Mouse (Mus musculus) heart, adult 2 months (tissue): ENCODE measurements around the gene Hist1h2ae. TPM values are rescaled to one million over a fixed set of nuclear protein-coding genes. Genes with fewer than 3 reads are reported as not detected.
A peak's percentile ranks its signal among the peaks of the same experiment; 100 is the strongest.
"Not testable (repeated sequence)": the region's sequence is repeated elsewhere in the genome, so short reads cannot be mapped to it uniquely, and the experiment has no call there.

ENCODE experiments used
- DNase-seq, 2 experiments: peaks; one replicate each; pipeline ENCODE4 v3.0.0; 2021
- H3K27ac ChIP-seq: fragments of 200-600 bp; 2 replicates; pipeline ENCODE4 v1.8.1; 2022
- H3K27me3 ChIP-seq: fragments of 200-500 bp; 2 replicates; pipeline ENCODE4 v1.6.1; 2012; ENCODE audit warnings: mild to moderate bottlenecking, low read length, inconsistent platforms, mixed read lengths; ENCODE audit not compliant: control insufficient read depth, insufficient read depth
- H3K36me3 ChIP-seq: fragments of 200-500 bp; 2 replicates; pipeline ENCODE4 v1.6.1; 2012; ENCODE audit warnings: low read length, inconsistent platforms; ENCODE audit not compliant: control insufficient read depth, insufficient read depth
- H3K4me1 ChIP-seq: fragments of 200-500 bp; 2 replicates; pipeline ENCODE4 v1.6.1; 2011; ENCODE audit warnings: low read length; ENCODE audit not compliant: control insufficient read depth, insufficient read depth
- H3K4me3 ChIP-seq: fragments of 200-600 bp; 2 replicates; pipeline ENCODE4 v1.8.1; 2022
- H3K79me2 ChIP-seq: fragments of 200-500 bp; replicated peaks from 2 replicates; pipeline ENCODE4 v1.6.1; 2012; ENCODE audit warnings: mild to moderate bottlenecking, inconsistent platforms, low read length, moderate library complexity, mixed read lengths; ENCODE audit not compliant: control insufficient read depth, insufficient read depth
- H3K9ac ChIP-seq: fragments of 200-500 bp; 2 replicates; pipeline ENCODE4 v1.6.1; 2012; ENCODE audit warnings: low read depth, mild to moderate bottlenecking, control low read depth, inconsistent platforms, low read length, mixed read lengths
- CTCF ChIP-seq: fragments of 200-600 bp; IDR thresholded peaks from 2 replicates; pipeline ENCODE4 v1.8.1; 2022; ENCODE audit warnings: antibody characterized with exemption, mild to moderate bottlenecking, moderate library complexity
- EP300 ChIP-seq: fragments of 200-500 bp; IDR thresholded peaks from 2 replicates; pipeline ENCODE4 v1.6.1; 2011; ENCODE audit warnings: low read depth, low read length, control low read depth; ENCODE audit not compliant: insufficient read depth
- POLR2A ChIP-seq: fragments of 200-500 bp; IDR thresholded peaks from 2 replicates; pipeline ENCODE4 v1.6.1; 2011; ENCODE audit warnings: mild to moderate bottlenecking, low read depth, low read length, control low read depth; ENCODE audit not compliant: insufficient read depth
- WGBS: fragments of 180-500 bp; shearing (Covaris S2); methylation state at CpG from one replicate; pipeline ENCODE4 v1.1.7; 2018; 5-methylcytosine and 5-hydroxymethylcytosine counted together
- intact Hi-C: fragments of 180-260 bp; cut with DNase I; formaldehyde crosslinking; loops from one replicate; pipeline ENCODE4 v1.15.1; 2025
- polyA plus RNA-seq: library from polyadenylated mRNA; depleted of rRNA; stranded (reverse); fragments of >200 nt; gene quantifications from 2 replicates; pipeline ENCODE4 v1.2.3, GENCODE M21; 2012
- total RNA-seq, 2 experiments: library from RNA; stranded (reverse); gene quantifications; 2 replicates each; pipeline ENCODE4 v1.2.3; 2021

Gene Hist1h2ae
- total and polyA plus RNA-seq, 3 experiments: 0.49 to 2.8 (median 1.8) TPM

- intact Hi-C loops, H3K27me3 ChIP-seq, H3K4me1 ChIP-seq, DNase-seq, H3K79me2 ChIP-seq, H3K36me3 ChIP-seq: not testable (repeated sequence)
- WGBS: 2% methylated on average over 18 of the region's 34 CpGs
- Histone ChIP-seq H3K27ac (peak overlapping the region; percentile 87), H3K9ac (peak overlapping the region; percentile 65), H3K4me3 (peak overlapping the region; percentile 63)
- TF ChIP-seq POLR2A: 0 out of 2 replicates have a peak, but pooled peaks have one; percentile 6
Measured at GRCm38 (mm10) chr13:23571504-23572217, 641 bp upstream of the Hist1h2ae start.

- H3K9ac ChIP-seq: peak overlapping the region; percentile 28; the same call in 1 of the 2 replicates
- DNase-seq, H3K27me3 ChIP-seq, intact Hi-C loops, H3K79me2 ChIP-seq, H3K36me3 ChIP-seq, H3K4me1 ChIP-seq: not testable (repeated sequence)
- whole genome bisulfite sequencing: 4% methylated on average over 28 of the region's 41 CpGs
- peak overlapping the region; percentile 63 for H3K4me3 ChIP-seq
- peak overlapping the region; percentile 87 for H3K27ac ChIP-seq
- peak; percentile 27; the same call in 1 of the 2 replicates for TF ChIP-seq CTCF
Measured at GRCm38 (mm10) chr13:23570261-23571021, 579 bp downstream of the Hist1h2ae start.

GRCm38 (mm10) chr13:23564482-23564881, 6.5 kb downstream of the Hist1h2ae start:
- Histone ChIP-seq H3K4me3 (no peak overlapping the region), H3K4me1 (peaks cover 2% of the 10 kb centered on the region; the same call in 1 of the 2 replicates), H3K36me3 (no peaks in the 10 kb centered on the region), H3K27ac (no peak overlapping the region), H3K9ac (no peak overlapping the region), H3K27me3 (no peaks in the 10 kb centered on the region), H3K79me2 (no peaks in the 10 kb centered on the region)
- TF ChIP-seq CTCF (no peak), EP300 (no peak), POLR2A (no peak)
- 79% methylated on average over 2 of the region's 2 CpGs for WGBS
- intact Hi-C loops: no loop called here
- no peak for DNase-seq

GRCm38 (mm10) chr13:23562699-23563462, 8.1 kb downstream of the Hist1h2ae start:
- H3K27ac ChIP-seq: peak overlapping the region; percentile 94
- H3K4me3 ChIP-seq: peak overlapping the region; percentile 50
- intact Hi-C loops: no loop called here
- H3K4me1 ChIP-seq: peaks cover 2% of the 10 kb centered on the region; the same call in 1 of the 2 replicates
- DNase-seq: no peak
- peak overlapping the region; percentile 41 for H3K9ac ChIP-seq
- 2% methylated on average over 18 of the region's 18 CpGs for WGBS
- TF ChIP-seq EP300 (no peak), CTCF (peak; percentile 77), POLR2A (peak; percentile 37; the same call in 1 of the 2 replicates)
- no peaks in the 10 kb centered on the region for H3K27me3 ChIP-seq
- H3K79me2 ChIP-seq: no peaks in the 10 kb centered on the region
- H3K36me3 ChIP-seq: no peaks in the 10 kb centered on the region

GRCm38 (mm10) chr13:23561883-23562659, 8.9 kb downstream of the Hist1h2ae start, which contains the start of gene Hist1h3e:
Gene Hist1h3e (minus strand): TSS chr13:23562369.
- TF ChIP-seq EP300: peak; percentile 75; the same call in 1 of the 2 replicates
- TF ChIP-seq POLR2A: peak; percentile 95
- Histone ChIP-seq H3K4me3 (peak within 1 kb of the TSS; percentile 50), H3K9ac (peak within 1 kb of the TSS; percentile 99), H3K27ac (peak within 1 kb of the TSS; percentile 94)
- H3K4me1 ChIP-seq, H3K36me3 ChIP-seq, intact Hi-C loops, H3K79me2 ChIP-seq, H3K27me3 ChIP-seq: not testable (repeated sequence)
- WGBS: under 1% methylated on average over 63 of the region's 67 CpGs
- DNase-seq: peak; percentile 91 to 93

- WGBS: 0% methylated on average over 2 of the region's 5 CpGs
- Histone ChIP-seq H3K27ac (peak overlapping the region; percentile 94), H3K4me3 (peak overlapping the region; percentile 50)
- H3K27me3 ChIP-seq, H3K36me3 ChIP-seq, DNase-seq, H3K4me1 ChIP-seq, H3K79me2 ChIP-seq, H3K9ac ChIP-seq, intact Hi-C loops: not testable (repeated sequence)
Measured at GRCm38 (mm10) chr13:23561531-23561882, 9.5 kb downstream of the Hist1h2ae start.

- H3K9ac ChIP-seq: not testable (repeated sequence)
Measured at GRCm38 (mm10) chr13:23560699-23561098, 10.3 kb downstream of the Hist1h2ae start.

More at GRCm38 (mm10) chr13:23560699-23561098, 10.3 kb downstream of the Hist1h2ae start:
- intact Hi-C loops, H3K4me1 ChIP-seq, H3K27ac ChIP-seq, H3K79me2 ChIP-seq, H3K4me3 ChIP-seq, H3K36me3 ChIP-seq, H3K27me3 ChIP-seq, DNase-seq: not testable (repeated sequence)
- 39% methylated on average over 2 of the region's 2 CpGs for WGBS
